Mouse (Mus musculus) thymus, adult 2 months (tissue): ENCODE data around the gene Ush1c.

Experiments used
- CTCF ChIP-seq: fragments of 200-500 bp; IDR thresholded peaks from 2 replicates; pipeline ENCODE4 v1.5.1; 2012; ENCODE audit warnings: mild to moderate bottlenecking, control low read depth, low read length, moderate library complexity, borderline replicate concordance; ENCODE audit not compliant: control insufficient read depth, poor library complexity, insufficient read depth; ENCODE audit errors: extremely low read depth
- POLR2A ChIP-seq: fragments of 200-500 bp; IDR thresholded peaks from 2 replicates; pipeline ENCODE4 v1.6.1; 2012; ENCODE audit warnings: mild to moderate bottlenecking, low read length, control low read depth, moderate library complexity; ENCODE audit not compliant: control insufficient read depth, poor library complexity, insufficient read depth; ENCODE audit errors: extremely low read depth

GRCm38 (mm10) chr7:46235948-46236347 is 2.4 kb downstream of the Ush1c start:
- no peak for TF ChIP-seq CTCF
- no peak for TF ChIP-seq POLR2A
